Mouse (Mus musculus) C2C12 (cell line): ENCODE results near the gene Amt.

Experiments
- CTCF ChIP-seq: IDR thresholded peaks from one replicate; pipeline ENCODE4 v1.5.1; 2011; ENCODE audit not compliant: control insufficient read depth, insufficient read depth, insufficient read length
- FOSL1 ChIP-seq: IDR thresholded peaks from one replicate; pipeline ENCODE4 v1.8.0; 2011; ENCODE audit warnings: mild to moderate bottlenecking, low read length; ENCODE audit not compliant: poor library complexity, insufficient read depth, severe bottlenecking
- MYOG ChIP-seq: IDR thresholded peaks from one replicate; pipeline ENCODE4 v1.6.1; 2011; ENCODE audit not compliant: control insufficient read depth, insufficient read length; ENCODE audit errors: extremely low read depth
- USF1 ChIP-seq: IDR thresholded peaks from one replicate; pipeline ENCODE4 v1.6.1; 2011; ENCODE audit warnings: low read depth, mild to moderate bottlenecking, control low read depth, moderate library complexity

DNA sequence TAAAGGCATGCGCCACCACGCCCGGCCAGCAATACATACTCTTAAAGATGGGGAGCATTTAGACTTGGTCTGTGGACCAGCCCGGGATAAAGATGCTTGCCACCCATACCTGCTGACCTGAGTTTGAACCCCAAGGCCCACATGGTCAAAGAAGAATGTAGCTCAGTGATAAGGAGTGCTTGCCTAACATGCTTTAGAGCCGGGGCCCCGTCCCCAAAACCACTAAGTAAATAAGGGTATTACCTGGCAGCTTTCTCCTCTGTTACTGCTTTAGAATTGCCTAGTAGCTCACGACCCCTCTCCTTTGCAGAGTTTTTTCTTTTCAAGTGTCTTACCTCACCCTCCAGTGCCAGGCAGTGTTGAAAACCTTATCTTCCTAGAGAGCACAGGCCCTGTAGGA lies 43.9 kb upstream of the Amt start:
- TF ChIP-seq CTCF (no peak), USF1 (no peak), MYOG (no peak), FOSL1 (no peak)
